Mouse (Mus musculus) hindbrain, postnatal 0 days (tissue): ENCODE measurements at regions not wholly inside any gene's neighbourhood (a gene's known extent, or its start where the extent isn't known, plus 50 kb on each side); places are given as distances from the start of the nearest gene placed in this dataset.

Experiments
- ATAC-seq: fragments of 200-750 bp; cut with Nextera tagmentation; 2 replicates; pipeline ENCODE4 v1.8.0; 2017; ENCODE audit warnings: mild to moderate bottlenecking, moderate TSS enrichment, moderate library complexity
- DNase-seq: peaks from one replicate; pipeline ENCODE4 v3.0.0-alpha.2; 2015; ENCODE audit warnings: low spot score
- H3K27ac ChIP-seq: fragments of 300-500 bp; sonication (generic); 2 replicates; pipeline ENCODE4 v1.5.1; 2014; ENCODE audit warnings: mild to moderate bottlenecking
- H3K27me3 ChIP-seq: fragments of 300-500 bp; sonication (generic); 2 replicates; pipeline ENCODE4 v1.6.1; 2014; ENCODE audit warnings: low read length, mixed read lengths; ENCODE audit not compliant: insufficient read depth
- H3K36me3 ChIP-seq: fragments of 300-500 bp; sonication (generic); 2 replicates; pipeline ENCODE4 v1.6.1; 2014; ENCODE audit warnings: low read length, mixed read lengths; ENCODE audit not compliant: insufficient read depth
- H3K4me1 ChIP-seq: fragments of 300-500 bp; sonication (generic); 2 replicates; pipeline ENCODE4 v1.6.1; 2014; ENCODE audit warnings: antibody characterized with exemption, low read length, mixed read lengths; ENCODE audit not compliant: insufficient read depth
- H3K4me2 ChIP-seq: fragments of 300-500 bp; sonication (generic); 2 replicates; pipeline ENCODE4 v1.6.1; 2014; ENCODE audit warnings: low read depth, mild to moderate bottlenecking, low read length, moderate library complexity, mixed read lengths
- H3K4me3 ChIP-seq: fragments of 300-500 bp; sonication (generic); 2 replicates; pipeline ENCODE4 v1.5.1; 2014; ENCODE audit warnings: low read length
- H3K9ac ChIP-seq: fragments of 300-500 bp; sonication (generic); replicated peaks from 2 replicates; pipeline ENCODE4 v1.6.1; 2014; ENCODE audit warnings: mild to moderate bottlenecking, low read length, moderate library complexity, mixed read lengths
- H3K9me3 ChIP-seq: fragments of 300-500 bp; sonication (generic); 2 replicates; pipeline ENCODE4 v1.6.1; 2016; ENCODE audit warnings: low read length, mixed read lengths
- CTCF ChIP-seq: IDR thresholded peaks from 2 replicates; pipeline ENCODE4 v1.5.1; 2016; ENCODE audit warnings: antibody characterized with exemption, control low read depth, low read depth
- WGBS: fragments of 180-500 bp; shearing (Covaris S2); extraction: QIAGEN DNeasy Blood & Tissue Kit; methylation state at CpG from one replicate; pipeline ENCODE4 v1.1.7; 2014; 5-methylcytosine and 5-hydroxymethylcytosine counted together

- H3K4me2 ChIP-seq: no peak overlapping the region
- H3K27ac ChIP-seq: no peak overlapping the region
- ATAC-seq (no peak), DNase-seq (no peak)
- no peak overlapping the region for H3K9ac ChIP-seq
- 61% methylated on average over 7 of the region's 7 CpGs for WGBS
- H3K4me1 ChIP-seq: no peaks in the 10 kb centered on the region
- H3K36me3 ChIP-seq: no peaks in the 10 kb centered on the region
- H3K27me3 ChIP-seq: no peaks in the 10 kb centered on the region
- TF ChIP-seq CTCF: no peak
- H3K9me3 ChIP-seq: no peaks in the 10 kb centered on the region
- no peak overlapping the region for H3K4me3 ChIP-seq
Measured at GRCm38 (mm10) chr14:25044867-25045266, 414.1 kb upstream of the Zmiz1 start.

- Histone ChIP-seq H3K36me3 (no peaks in the 10 kb centered on the region), H3K27me3 (no peaks in the 10 kb centered on the region), H3K9ac (no peak overlapping the region), H3K27ac (no peak overlapping the region), H3K4me3 (no peak overlapping the region), H3K9me3 (no peaks in the 10 kb centered on the region), H3K4me2 (no peak overlapping the region), H3K4me1 (no peaks in the 10 kb centered on the region)
- DNase-seq (no peak), ATAC-seq (no peak)
- 69% methylated on average over 12 of the region's 12 CpGs for WGBS
- TF ChIP-seq CTCF: no peak
Measured at GRCm38 (mm10) chr14:25050674-25051251, 408.2 kb upstream of the Zmiz1 start.

GRCm38 (mm10) chr14:25052175-25052574 lies 406.8 kb upstream of the Zmiz1 start:
- no peak overlapping the region for H3K27ac ChIP-seq
- DNase-seq: no peak

GRCm38 (mm10) chr14:25059351-25059750 lies 399.6 kb upstream of the Zmiz1 start:
- H3K27me3 ChIP-seq: no peaks in the 10 kb centered on the region
- ATAC-seq (no peak), DNase-seq (no peak)
- TF ChIP-seq CTCF: no peak
- WGBS: 82% methylated on average over 7 of the region's 7 CpGs
- H3K4me1 ChIP-seq: 0 out of 2 replicates have a peak, but pooled peaks cover 4% of the 10 kb centered on the region
- H3K4me2 ChIP-seq: no peak overlapping the region
- no peaks in the 10 kb centered on the region for H3K9me3 ChIP-seq
- no peak overlapping the region for H3K4me3 ChIP-seq
- no peaks in the 10 kb centered on the region for H3K36me3 ChIP-seq
- H3K27ac ChIP-seq: no peak overlapping the region
- H3K9ac ChIP-seq: no peak overlapping the region

More at GRCm38 (mm10) chr14:25052175-25052574, 406.8 kb upstream of the Zmiz1 start:
- H3K4me3 ChIP-seq: no peak overlapping the region
- H3K9me3 ChIP-seq: no peaks in the 10 kb centered on the region
- H3K36me3 ChIP-seq: no peaks in the 10 kb centered on the region
- no peak for ATAC-seq
- H3K27me3 ChIP-seq: no peaks in the 10 kb centered on the region
- 79% methylated on average over 9 of the region's 9 CpGs for WGBS
- H3K9ac ChIP-seq: no peak overlapping the region
- no peak overlapping the region for H3K4me2 ChIP-seq
- TF ChIP-seq CTCF: no peak
- no peaks in the 10 kb centered on the region for H3K4me1 ChIP-seq

GRCm38 (mm10) chr14:25060285-25060684 lies 398.7 kb upstream of the Zmiz1 start:
- Histone ChIP-seq H3K27me3 (no peaks in the 10 kb centered on the region), H3K4me3 (no peak overlapping the region), H3K4me2 (no peak overlapping the region), H3K4me1 (0 out of 2 replicates have a peak, but pooled peaks cover 4% of the 10 kb centered on the region), H3K9ac (no peak overlapping the region), H3K36me3 (no peaks in the 10 kb centered on the region), H3K9me3 (no peaks in the 10 kb centered on the region), H3K27ac (no peak overlapping the region)
- no peak for TF ChIP-seq CTCF
- ATAC-seq (no peak), DNase-seq (no peak)
- 76% methylated on average over 7 of the region's 7 CpGs for WGBS

GRCm38 (mm10) chr14:25063090-25063489 lies 395.9 kb upstream of the Zmiz1 start:
- ATAC-seq: no peak
- 76% methylated on average over 5 of the region's 5 CpGs for WGBS

GRCm38 (mm10) chr14:25064190-25064947 lies 394.6 kb upstream of the Zmiz1 start:
- no peaks in the 10 kb centered on the region for H3K27me3 ChIP-seq
- TF ChIP-seq CTCF: no peak
- ATAC-seq (no peak), DNase-seq (no peak)
- no peaks in the 10 kb centered on the region for H3K4me1 ChIP-seq
- no peak overlapping the region for H3K4me2 ChIP-seq
- H3K9me3 ChIP-seq: no peaks in the 10 kb centered on the region
- no peak overlapping the region for H3K9ac ChIP-seq
- H3K27ac ChIP-seq: no peak overlapping the region
- WGBS: 55% methylated on average over 8 of the region's 8 CpGs
- H3K36me3 ChIP-seq: no peaks in the 10 kb centered on the region
- H3K4me3 ChIP-seq: no peak overlapping the region

More at GRCm38 (mm10) chr14:25063090-25063489, 395.9 kb upstream of the Zmiz1 start:
- DNase-seq: no peak
- no peaks in the 10 kb centered on the region for H3K27me3 ChIP-seq
- no peaks in the 10 kb centered on the region for H3K36me3 ChIP-seq
- H3K9ac ChIP-seq: no peak overlapping the region
- no peak for TF ChIP-seq CTCF
- H3K4me1 ChIP-seq: 0 out of 2 replicates have a peak, but pooled peaks cover 4% of the 10 kb centered on the region
- no peak overlapping the region for H3K4me3 ChIP-seq
- no peak overlapping the region for H3K4me2 ChIP-seq
- H3K27ac ChIP-seq: no peak overlapping the region
- no peaks in the 10 kb centered on the region for H3K9me3 ChIP-seq
